Mouse (Mus musculus) CH12.LX (cell line): ENCODE measurements around the gene Fam240a.

Experiments used
- CTCF ChIP-seq, 2 experiments: IDR thresholded peaks in 1 of 2; conservative IDR thresholded peaks in 1 of 2; 2 replicates each; pipeline ENCODE4 v1.5.1; 2011 to 2012; ENCODE audit warnings: low read depth in 2 of 2, low read length in 2 of 2, improper control_type of control experiment in 1 of 2, inconsistent platforms in 1 of 2, mild to moderate bottlenecking in 1 of 2, moderate library complexity in 1 of 2
- EP300 ChIP-seq: IDR thresholded peaks from 2 replicates; pipeline ENCODE4 v1.6.1; 2011; ENCODE audit warnings: low read length, improper control_type of control experiment
- JUND ChIP-seq: conservative IDR thresholded peaks from 2 replicates; pipeline ENCODE4 v1.6.1; 2011; ENCODE audit warnings: low read depth, low read length, improper control_type of control experiment
- KAT2A ChIP-seq: IDR thresholded peaks from 2 replicates; pipeline ENCODE4 v1.6.1; 2012; ENCODE audit warnings: low read length, improper control_type of control experiment, inconsistent platforms; ENCODE audit not compliant: insufficient replicate concordance
- NRF1 ChIP-seq: IDR thresholded peaks from 2 replicates; pipeline ENCODE4 v1.6.1; 2014; ENCODE audit warnings: low read depth, mild to moderate bottlenecking, inconsistent platforms, low read length, improper control_type of control experiment, moderate library complexity
- POLR2A ChIP-seq: IDR thresholded peaks from 2 replicates; pipeline ENCODE4 v1.6.1; 2011; ENCODE audit warnings: low read depth, mild to moderate bottlenecking, improper control_type of control experiment, low read length
- POLR2AphosphoS2 ChIP-seq: IDR thresholded peaks from 2 replicates; pipeline ENCODE4 v1.6.1; 2011; ENCODE audit warnings: low read depth, low read length, improper control_type of control experiment
- RAD21 ChIP-seq: IDR thresholded peaks from 2 replicates; pipeline ENCODE4 v1.6.1; 2011; ENCODE audit warnings: low read depth, mild to moderate bottlenecking, low read length, improper control_type of control experiment, moderate library complexity

DNA sequence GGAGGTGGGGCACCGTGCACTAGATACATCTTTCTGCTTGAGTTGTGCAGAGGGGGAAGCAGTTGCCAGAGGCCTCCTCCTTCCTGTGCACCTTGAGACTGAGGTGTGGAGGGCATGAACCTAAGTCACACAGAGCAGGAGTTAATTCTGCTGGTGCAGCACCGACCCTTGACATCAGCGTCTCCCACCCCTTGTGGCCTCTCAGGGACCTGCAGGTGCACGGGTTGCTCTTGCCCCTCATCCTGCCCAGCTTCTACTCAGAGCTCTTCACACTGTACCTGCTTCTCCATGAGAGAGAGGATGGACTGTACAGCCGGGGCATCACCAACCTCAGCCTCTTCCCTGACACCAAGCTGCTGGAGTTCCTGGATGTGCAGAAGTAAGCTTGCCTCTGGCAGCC, 21.2 kb downstream of the Fam240a start:
- TF ChIP-seq EP300 = no peak
- TF ChIP-seq CTCF (conservative IDR thresholded peaks at IDR 0.05 in 1 of 2, IDR thresholded peaks at IDR 0.05 in 1 of 2; ENCODE audit: low read depth in 2 of 2, low read length in 2 of 2) = peak; percentile 9 to 25; a peak in 2 of 4 replicates
- no peak for TF ChIP-seq KAT2A
- no peak for TF ChIP-seq POLR2AphosphoS2
- no peak for TF ChIP-seq JUND
- TF ChIP-seq NRF1 = no peak
- TF ChIP-seq POLR2A = no peak
- TF ChIP-seq RAD21 = no peak
